Mouse (Mus musculus): ENCODE measurements around the gene Itm2c. TPM values are rescaled to one million over a fixed set of nuclear protein-coding genes. Genes with fewer than 3 reads are reported as not detected.

Itm2c gene
- polyA plus RNA-seq, 1 experiment from 2014 or later, result 155 TPM

- peaks cover 36% of the 10 kb centered on the region for H3K4me1 ChIP-seq (replicated peaks)
- ATAC-seq (ENCODE audit: low read depth), result no peak
- H3K27ac ChIP-seq (replicated peaks), result no peak overlapping the region
- H3K4me3 ChIP-seq, result no peak overlapping the region
- no peak overlapping the region for H3K4me2 ChIP-seq
- H3K36me3 ChIP-seq, result no peaks in the 10 kb centered on the region
- no peaks in the 10 kb centered on the region for H3K9me3 ChIP-seq
- no peak overlapping the region for H3K9ac ChIP-seq
- 74% methylated on average over 6 of the region's 6 CpGs for WGBS
- no peaks in the 10 kb centered on the region for H3K27me3 ChIP-seq
Measured at GRCm38 (mm10) chr1:85936265-85936664, 42.2 kb downstream of the Itm2c start.

- Histone ChIP-seq H3K4me3 (no peak overlapping the region), H3K4me1 (replicated peaks) (peaks cover 34% of the 10 kb centered on the region), H3K9me3 (no peaks in the 10 kb centered on the region), H3K9ac (no peak overlapping the region), H3K27me3 (no peaks in the 10 kb centered on the region), H3K36me3 (no peaks in the 10 kb centered on the region), H3K27ac (replicated peaks) (no peak overlapping the region), H3K4me2 (no peak overlapping the region)
- WGBS, result 85% methylated on average over 1 of the region's 1 CpGs
- ATAC-seq (ENCODE audit: low read depth), result no peak
Measured at GRCm38 (mm10) chr1:85937323-85937722, 43.2 kb downstream of the Itm2c start.

GRCm38 (mm10) chr1:85942318-85942717 is 48.2 kb downstream of the Itm2c start:
- Histone ChIP-seq H3K9me3 (no peaks in the 10 kb centered on the region), H3K36me3 (no peaks in the 10 kb centered on the region), H3K9ac (no peak overlapping the region), H3K4me1 (replicated peaks) (no peaks in the 10 kb centered on the region), H3K27me3 (no peaks in the 10 kb centered on the region), H3K4me2 (no peak overlapping the region), H3K27ac (replicated peaks) (no peak overlapping the region), H3K4me3 (no peak overlapping the region)
- 91% methylated on average over 8 of the region's 8 CpGs for WGBS
- ATAC-seq (ENCODE audit: low read depth), result no peak

- no peak overlapping the region for H3K9ac ChIP-seq
- H3K4me2 ChIP-seq, result no peak overlapping the region
- no peak for ATAC-seq (ENCODE audit: low read depth)
- no peak overlapping the region for H3K4me3 ChIP-seq
- H3K36me3 ChIP-seq, result no peaks in the 10 kb centered on the region
- H3K27me3 ChIP-seq, result no peaks in the 10 kb centered on the region
- WGBS, result 84% methylated on average over 2 of the region's 2 CpGs
- no peak overlapping the region for H3K27ac ChIP-seq (replicated peaks)
- no peaks in the 10 kb centered on the region for H3K4me1 ChIP-seq (replicated peaks)
- H3K9me3 ChIP-seq, result no peaks in the 10 kb centered on the region
Measured at GRCm38 (mm10) chr1:85949085-85949684, 55.1 kb downstream of the Itm2c start.

- no peaks in the 10 kb centered on the region for H3K9me3 ChIP-seq
- no peaks in the 10 kb centered on the region for H3K4me1 ChIP-seq (replicated peaks)
- H3K9ac ChIP-seq, result no peak overlapping the region
- ATAC-seq (ENCODE audit: low read depth), result no peak
- H3K36me3 ChIP-seq, result no peaks in the 10 kb centered on the region
- no peak overlapping the region for H3K4me3 ChIP-seq
- no peak overlapping the region for H3K27ac ChIP-seq (replicated peaks)
- H3K4me2 ChIP-seq, result no peak overlapping the region
- no peaks in the 10 kb centered on the region for H3K27me3 ChIP-seq
- WGBS, result 88% methylated on average over 3 of the region's 3 CpGs
Measured at GRCm38 (mm10) chr1:85955150-85955549, 61.1 kb downstream of the Itm2c start.

GRCm38 (mm10) chr1:85957290-85957689 is 63.2 kb downstream of the Itm2c start:
- no peak for ATAC-seq (ENCODE audit: low read depth)
- H3K4me3 ChIP-seq, result no peak overlapping the region
- H3K9me3 ChIP-seq, result no peaks in the 10 kb centered on the region
- no peak overlapping the region for H3K4me2 ChIP-seq
- H3K27ac ChIP-seq (replicated peaks), result no peak overlapping the region
- no peaks in the 10 kb centered on the region for H3K36me3 ChIP-seq
- H3K27me3 ChIP-seq, result no peaks in the 10 kb centered on the region
- H3K4me1 ChIP-seq (replicated peaks), result no peaks in the 10 kb centered on the region
- WGBS, result 91% methylated on average over 5 of the region's 5 CpGs
- no peak overlapping the region for H3K9ac ChIP-seq

- H3K4me3 ChIP-seq, result no peak overlapping the region
- H3K9ac ChIP-seq, result no peak overlapping the region
- H3K4me1 ChIP-seq (replicated peaks), result no peaks in the 10 kb centered on the region
- H3K9me3 ChIP-seq, result no peaks in the 10 kb centered on the region
- H3K27me3 ChIP-seq, result no peaks in the 10 kb centered on the region
- H3K4me2 ChIP-seq, result no peak overlapping the region
- no peaks in the 10 kb centered on the region for H3K36me3 ChIP-seq
- 52% methylated on average over 9 of the region's 9 CpGs for WGBS
- no peak overlapping the region for H3K27ac ChIP-seq (replicated peaks)
- ATAC-seq (ENCODE audit: low read depth), result no peak
Measured at GRCm38 (mm10) chr1:85957942-85958619, 64.0 kb downstream of the Itm2c start.

Other genes starting within 250 kb of the Itm2c start
- gene Sp100, start 244.3 kb upstream of the Itm2c start, polyA plus RNA-seq (2015; fragmentation: Nextera tagmentation; extraction: Ambion mirVana), result 0.46 and 1.2 TPM in 2 replicates
- gene A630001G21Rik, start 115.6 kb upstream of the Itm2c start, polyA plus RNA-seq (2015; fragmentation: Nextera tagmentation; extraction: Ambion mirVana), result 0.37 and 0.46 TPM in 2 replicates
- 53.9 and 56.4 TPM in 2 replicates for gene Cab39, start 100.8 kb upstream of the Itm2c start, polyA plus RNA-seq (2015; fragmentation: Nextera tagmentation; extraction: Ambion mirVana)
- gene 4933407L21Rik, start 34.2 kb downstream of the Itm2c start, polyA plus RNA-seq (2015; fragmentation: Nextera tagmentation; extraction: Ambion mirVana), result 2.7 and 3.5 TPM in 2 replicates
- 0.12 TPM in 1 of 2 replicates, not detected in the other for gene Gpr55, start 66.7 kb downstream of the Itm2c start, polyA plus RNA-seq (2015; fragmentation: Nextera tagmentation; extraction: Ambion mirVana)
- gene Spata3, start 122.5 kb downstream of the Itm2c start, polyA plus RNA-seq (2015; fragmentation: Nextera tagmentation; extraction: Ambion mirVana), result not detected in 2 replicates
- gene 2810459M11Rik, start 151.6 kb downstream of the Itm2c start, polyA plus RNA-seq (2015; fragmentation: Nextera tagmentation; extraction: Ambion mirVana), result 2.7 and 3.2 TPM in 2 replicates
- 181 and 201 TPM in 2 replicates for gene Psmd1, start 170.1 kb downstream of the Itm2c start, polyA plus RNA-seq (2015; fragmentation: Nextera tagmentation; extraction: Ambion mirVana)
- gene Htr2b, start 217.7 kb downstream of the Itm2c start, polyA plus RNA-seq (2015; fragmentation: Nextera tagmentation; extraction: Ambion mirVana), result 0.21 and 0.27 TPM in 2 replicates
- not detected in 2 replicates for gene Gm21972, start 239.4 kb downstream of the Itm2c start, polyA plus RNA-seq (2015; fragmentation: Nextera tagmentation; extraction: Ambion mirVana)